Mouse (Mus musculus) adrenal gland, adult 18-20 months (tissue): ENCODE results near the gene Kat8. TPM values are rescaled to one million over a fixed set of nuclear protein-coding genes. Genes with fewer than 3 reads are reported as not detected.
"Not testable (repeated sequence)": the region's sequence is repeated elsewhere in the genome, so short reads cannot be mapped to it uniquely, and the experiment has no call there.

Source experiments
- DNase-seq, 2 experiments: peaks; one replicate each; pipeline ENCODE4 v3.0.0; 2021 to 2022; ENCODE audit warnings: low spot score in 2 of 2
- total RNA-seq, 2 experiments: library from RNA; stranded (reverse); gene quantifications; 1 replicate in 1 of 2; 2 replicates in 1 of 2; pipeline ENCODE4 v1.2.3; 2021

Gene Kat8
- total RNA-seq, 2 experiments from 2014 or later, result 27.1 to 30.2 TPM

- not testable (repeated sequence) for DNase-seq
Observed at GRCm38 (mm10) chr7:127895891-127896290, 16.4 kb upstream of the Kat8 start.

- peak; percentile 27 to 58 for DNase-seq
Observed at GRCm38 (mm10) chr7:127896384-127896783, 15.9 kb upstream of the Kat8 start.

- no peak for DNase-seq
Observed at GRCm38 (mm10) chr7:127897542-127897941, 14.8 kb upstream of the Kat8 start.

GRCm38 (mm10) chr7:127898179-127898956 lies 13.9 kb upstream of the Kat8 start:
- no peak for DNase-seq

- DNase-seq, result no peak
Observed at GRCm38 (mm10) chr7:127899997-127900396, 12.3 kb upstream of the Kat8 start.

GRCm38 (mm10) chr7:127901772-127902171 lies 10.5 kb upstream of the Kat8 start:
- no peak for DNase-seq

GRCm38 (mm10) chr7:127903971-127904796 lies 8.1 kb upstream of the Kat8 start, which contains the start of gene Bckdk:
TSS of gene Bckdk (plus strand) at chr7:127904082.
- DNase-seq, result peak; percentile 70

GRCm38 (mm10) chr7:127907939-127908338 lies 4.4 kb upstream of the Kat8 start:
- no peak for DNase-seq

GRCm38 (mm10) chr7:127908656-127909055 lies 3.7 kb upstream of the Kat8 start:
- no peak for DNase-seq

- DNase-seq, result no peak
Observed at GRCm38 (mm10) chr7:127912938-127913337, 622 bp downstream of the Kat8 start.

- DNase-seq, result no peak
Observed at GRCm38 (mm10) chr7:127915293-127915692, 3.0 kb downstream of the Kat8 start.

- DNase-seq, result no peak
Observed at GRCm38 (mm10) chr7:127918203-127918602, 5.9 kb downstream of the Kat8 start.

GRCm38 (mm10) chr7:127919290-127919689 lies 7.0 kb downstream of the Kat8 start:
- DNase-seq, result no peak

- no peak for DNase-seq
Observed at GRCm38 (mm10) chr7:127921516-127921915, 9.2 kb downstream of the Kat8 start.

- DNase-seq, result no peak
Observed at GRCm38 (mm10) chr7:127922451-127923275, 10.3 kb downstream of the Kat8 start.

- DNase-seq, result no peak
Observed at GRCm38 (mm10) chr7:127923714-127924113, 11.4 kb downstream of the Kat8 start.

GRCm38 (mm10) chr7:127925252-127925651 lies 12.9 kb downstream of the Kat8 start:
- DNase-seq, result no peak

GRCm38 (mm10) chr7:127926066-127926465 lies 13.8 kb downstream of the Kat8 start:
- DNase-seq, result no peak

GRCm38 (mm10) chr7:127926846-127927245 lies 14.5 kb downstream of the Kat8 start:
- no peak for DNase-seq

- no peak for DNase-seq
Observed at GRCm38 (mm10) chr7:127927726-127928125, 15.4 kb downstream of the Kat8 start.

GRCm38 (mm10) chr7:127928596-127928995 lies 16.3 kb downstream of the Kat8 start:
- DNase-seq, result no peak
